Mouse (Mus musculus) C2C12 (cell line): ENCODE results near the gene Asb2.

Experiments
- CTCF ChIP-seq: IDR thresholded peaks from one replicate; pipeline ENCODE4 v1.5.1; 2011; ENCODE audit not compliant: control insufficient read depth, insufficient read depth, insufficient read length
- MAX ChIP-seq: IDR thresholded peaks from one replicate; pipeline ENCODE4 v1.6.1; 2011; ENCODE audit warnings: mild to moderate bottlenecking, control low read depth

DNA sequence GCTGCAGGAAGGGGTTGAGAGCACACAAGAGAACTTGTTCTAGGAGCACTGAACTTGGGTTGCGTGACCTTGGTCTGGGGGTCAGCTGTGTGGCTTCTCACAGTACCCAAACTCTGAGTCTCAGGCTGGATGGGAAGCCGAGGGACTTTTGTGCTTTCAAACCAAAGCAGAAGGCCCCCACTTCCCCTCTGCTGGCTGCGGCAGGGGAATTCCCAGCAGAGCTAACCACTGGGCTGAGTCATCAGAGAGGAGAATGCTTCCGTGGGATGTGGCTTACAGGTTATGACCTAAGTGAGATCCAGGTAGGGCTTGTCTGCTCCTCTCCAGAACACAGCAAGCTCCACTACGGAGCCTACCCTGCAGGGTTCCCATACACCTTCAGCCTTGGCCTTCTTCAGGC, 14.6 kb downstream of the Asb2 start:
- TF ChIP-seq CTCF (no peak), MAX (no peak)
